Mouse (Mus musculus): ENCODE measurements at regions not wholly inside any gene's neighbourhood (a gene's known extent, or its start where the extent isn't known, plus 50 kb on each side); places are given as distances from the start of the nearest gene placed in this dataset.

DNA sequence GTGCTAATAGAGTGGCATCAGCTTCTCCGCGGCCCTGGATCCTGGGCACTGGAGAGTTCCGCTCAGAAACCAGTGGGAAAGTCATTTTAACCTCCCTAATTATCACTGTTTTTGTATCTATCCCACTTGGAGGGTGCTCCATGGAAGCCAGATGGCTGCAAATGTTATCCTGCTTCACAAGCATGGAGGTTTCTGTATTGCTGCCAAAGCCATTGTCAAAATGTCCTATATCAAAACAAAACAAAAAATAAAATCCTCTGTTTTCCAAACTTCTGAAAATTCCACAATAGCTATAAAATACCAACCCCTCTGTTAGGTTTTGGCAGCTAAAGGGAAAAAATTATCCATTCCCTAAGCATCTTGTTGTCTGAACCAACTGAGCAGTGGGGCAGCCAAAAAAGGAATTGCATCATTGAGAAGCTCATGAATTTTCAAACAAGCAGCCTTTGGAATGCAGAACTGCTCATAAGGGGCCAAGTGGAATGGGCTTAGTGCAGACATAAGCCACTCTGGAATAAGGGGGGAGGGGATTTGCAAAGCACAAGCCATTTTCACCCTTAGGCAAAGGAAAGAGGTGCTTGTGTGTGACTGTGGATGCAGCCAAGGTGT is 213.8 kb upstream of the Cwc22 start:
- DNase-seq (ENCODE audit: low read depth, low spot score), result peak; percentile 94

DNA sequence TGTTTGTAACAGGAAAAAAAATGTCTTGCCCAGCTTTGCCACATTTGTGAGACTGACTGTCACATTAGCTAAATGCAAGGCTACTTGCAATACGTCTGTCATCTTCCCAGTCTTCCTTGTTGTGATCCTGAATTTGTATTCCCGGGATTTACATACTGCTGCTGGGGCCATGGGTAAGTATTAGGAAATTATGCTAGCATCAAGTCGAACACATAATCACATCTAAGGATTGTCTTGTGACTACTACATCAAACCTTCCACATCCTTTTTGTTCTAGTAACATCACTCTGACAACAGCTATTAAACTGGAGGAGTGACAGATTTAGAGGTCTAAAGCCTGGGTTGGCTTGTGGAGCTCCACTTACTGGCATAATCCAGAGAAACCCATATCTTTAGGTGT is 164.2 kb upstream of the Cwc22 start:
- DNase-seq (ENCODE audit: low read depth, low spot score), result no peak

DNA sequence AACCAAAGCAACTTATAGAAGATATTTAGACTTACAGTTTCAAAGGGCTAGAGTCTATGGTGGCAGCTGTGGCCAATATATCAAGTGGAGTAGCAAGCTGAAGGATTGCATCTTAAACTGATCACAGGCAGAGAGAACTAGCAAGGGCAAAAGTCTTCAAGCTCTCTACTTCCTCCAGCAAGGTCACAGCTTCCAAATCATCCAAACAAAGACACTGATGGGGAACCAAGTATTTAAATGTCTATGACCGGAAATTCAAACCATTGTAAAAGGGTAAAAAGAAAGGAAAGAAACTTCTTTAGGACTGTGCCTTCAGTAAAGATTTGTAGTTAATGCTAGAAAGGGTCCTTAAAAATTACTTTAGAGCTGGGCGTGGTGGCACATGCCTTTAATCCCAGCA is 149.4 kb upstream of the Cwc22 start:
- no peak for DNase-seq (ENCODE audit: low read depth, low spot score)

DNA sequence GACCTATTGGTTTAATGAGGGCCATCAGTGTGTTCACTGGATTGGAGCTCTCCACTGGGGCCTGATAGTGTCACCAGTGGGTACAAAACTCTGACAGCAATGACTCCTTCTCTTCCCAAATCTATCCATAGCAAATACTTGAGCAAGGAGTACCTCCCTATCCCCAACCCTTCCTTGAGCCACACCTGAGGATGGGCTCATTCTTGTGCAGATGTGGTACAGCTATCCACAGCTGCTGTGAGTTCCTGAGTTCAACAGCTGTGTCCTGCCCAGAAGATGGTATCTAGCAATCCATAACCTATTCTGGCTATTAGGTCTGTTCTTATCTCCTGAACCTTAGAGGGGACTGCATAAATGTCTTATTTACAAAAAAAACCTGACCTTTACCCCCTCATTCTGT is 148.7 kb upstream of the Cwc22 start:
- no peak for DNase-seq (ENCODE audit: low read depth, low spot score)

DNA sequence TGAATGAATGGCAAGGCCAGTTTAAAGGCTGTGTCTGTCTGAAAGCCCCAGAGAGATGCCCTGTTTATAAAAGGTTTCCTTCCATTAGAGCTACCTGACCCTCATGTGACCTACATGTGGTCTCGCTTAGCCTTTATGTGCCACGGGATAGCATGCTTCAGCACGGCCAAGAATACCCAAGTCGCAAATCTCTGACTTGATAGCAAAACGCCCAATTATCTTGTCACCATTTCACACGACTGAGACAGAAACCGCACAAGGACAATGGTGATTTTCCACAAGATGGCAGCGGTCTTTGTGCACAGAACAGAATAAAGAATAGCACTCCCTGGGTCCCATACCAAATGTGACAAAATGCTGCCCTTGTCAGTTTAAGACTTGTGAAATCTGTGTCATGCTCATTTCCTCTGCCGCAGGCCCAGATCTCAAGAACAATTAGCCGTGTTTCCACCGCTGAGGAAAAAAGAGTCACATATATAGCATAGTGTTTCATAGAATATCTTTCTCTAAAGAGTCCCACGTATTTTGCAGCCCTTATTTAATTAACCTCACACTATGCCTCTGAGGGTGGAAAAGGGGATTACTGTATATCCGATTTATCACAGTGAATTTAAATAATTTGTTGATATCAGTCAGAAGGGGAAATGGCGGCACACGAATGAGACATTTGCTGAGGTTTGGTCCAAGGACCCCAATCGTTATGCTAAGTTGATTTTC is 118.3 kb upstream of the Cwc22 start:
- peak; percentile 20 for DNase-seq (ENCODE audit: low read depth, low spot score)

DNA sequence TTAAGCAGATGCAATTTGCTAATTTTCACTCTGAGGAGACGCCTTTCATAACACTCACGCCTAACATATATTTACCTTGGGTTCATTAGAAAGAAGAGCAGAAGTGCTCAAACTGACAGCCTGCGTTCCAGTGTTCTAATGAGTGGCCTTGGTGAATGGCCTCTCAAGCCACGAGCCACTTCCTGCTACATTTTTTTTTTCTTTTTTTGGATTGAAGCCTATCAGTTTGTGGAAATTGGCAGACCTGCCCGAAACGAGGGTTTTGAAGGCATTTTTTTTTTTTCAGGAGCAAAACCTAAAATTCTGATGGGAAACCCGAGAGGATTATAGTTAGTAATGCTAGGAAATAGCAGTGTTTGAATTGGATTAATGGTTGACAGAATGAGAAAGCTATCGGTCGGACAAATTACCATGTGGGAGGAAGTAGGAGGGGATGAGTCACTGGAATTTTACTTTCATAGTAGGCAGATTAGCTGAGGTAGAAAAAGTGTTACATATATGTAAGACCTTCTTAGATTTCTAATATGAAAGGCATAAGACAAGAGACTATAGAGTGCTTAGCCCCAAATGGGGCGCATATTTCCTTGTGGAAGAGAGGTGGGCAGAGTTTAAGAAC is 113.7 kb upstream of the Cwc22 start:
- DNase-seq (ENCODE audit: low read depth, low spot score), result peak; percentile 27

DNA sequence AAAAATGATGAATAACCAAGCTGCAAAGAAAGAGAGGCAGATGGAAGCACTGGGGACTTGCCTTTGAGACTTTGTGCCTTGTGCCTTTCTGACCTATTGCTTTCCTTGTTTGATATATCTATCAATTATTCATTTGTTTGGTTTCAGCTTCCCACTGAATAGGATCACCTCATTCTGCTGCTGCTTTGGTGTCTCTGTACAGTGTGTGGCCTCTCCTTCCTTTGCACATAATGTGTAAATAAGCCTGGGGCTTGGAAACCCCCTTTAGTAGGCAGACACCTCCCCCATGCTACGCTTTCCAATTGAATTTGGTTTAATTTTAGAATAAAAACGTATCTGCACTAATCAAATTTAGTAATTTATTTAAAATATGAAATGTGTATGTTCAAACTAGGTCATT is 112.8 kb upstream of the Cwc22 start:
- no peak for DNase-seq (ENCODE audit: low read depth, low spot score)

DNA sequence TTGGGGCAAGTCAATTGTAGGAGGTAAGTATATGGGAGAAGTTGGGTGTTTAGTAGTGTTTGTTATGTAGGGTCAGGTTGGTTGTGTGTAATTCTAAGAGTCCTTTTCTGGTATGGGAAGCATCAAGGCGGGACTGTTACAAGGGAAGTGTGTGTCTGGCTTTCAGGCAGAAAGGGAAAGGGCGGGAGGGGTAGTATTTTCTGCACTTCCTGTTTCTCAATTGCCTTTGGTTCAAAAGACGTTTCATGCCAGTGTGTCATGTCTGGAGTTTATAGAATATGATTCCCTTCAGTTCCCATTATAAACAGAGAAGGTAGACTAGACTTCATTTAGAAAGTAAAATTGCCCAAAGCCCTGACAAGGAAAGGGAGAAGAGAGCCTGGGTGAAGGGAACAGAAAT is 107.7 kb upstream of the Cwc22 start:
- no peak for DNase-seq (ENCODE audit: low read depth, low spot score)

DNA sequence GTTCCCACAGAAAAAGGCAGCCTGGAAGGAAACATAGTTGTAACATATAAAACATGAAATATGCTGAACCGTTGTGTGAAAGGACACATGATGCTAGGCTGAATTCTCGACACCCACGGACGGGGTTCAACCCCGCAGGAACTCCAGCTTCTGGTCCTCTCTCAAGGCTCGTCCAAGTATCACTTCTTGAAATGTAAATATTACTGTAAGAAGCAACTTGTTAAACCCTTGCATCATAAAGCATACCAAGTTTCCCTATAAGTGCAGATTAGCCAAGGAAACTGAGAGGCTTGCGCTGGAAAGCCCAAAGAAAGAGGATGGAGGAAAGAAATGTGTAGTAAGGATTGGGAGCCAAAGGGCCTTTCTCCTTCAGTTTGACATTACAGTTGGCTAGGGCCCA is 104.4 kb upstream of the Cwc22 start:
- no peak for DNase-seq (ENCODE audit: low read depth, low spot score)

DNA sequence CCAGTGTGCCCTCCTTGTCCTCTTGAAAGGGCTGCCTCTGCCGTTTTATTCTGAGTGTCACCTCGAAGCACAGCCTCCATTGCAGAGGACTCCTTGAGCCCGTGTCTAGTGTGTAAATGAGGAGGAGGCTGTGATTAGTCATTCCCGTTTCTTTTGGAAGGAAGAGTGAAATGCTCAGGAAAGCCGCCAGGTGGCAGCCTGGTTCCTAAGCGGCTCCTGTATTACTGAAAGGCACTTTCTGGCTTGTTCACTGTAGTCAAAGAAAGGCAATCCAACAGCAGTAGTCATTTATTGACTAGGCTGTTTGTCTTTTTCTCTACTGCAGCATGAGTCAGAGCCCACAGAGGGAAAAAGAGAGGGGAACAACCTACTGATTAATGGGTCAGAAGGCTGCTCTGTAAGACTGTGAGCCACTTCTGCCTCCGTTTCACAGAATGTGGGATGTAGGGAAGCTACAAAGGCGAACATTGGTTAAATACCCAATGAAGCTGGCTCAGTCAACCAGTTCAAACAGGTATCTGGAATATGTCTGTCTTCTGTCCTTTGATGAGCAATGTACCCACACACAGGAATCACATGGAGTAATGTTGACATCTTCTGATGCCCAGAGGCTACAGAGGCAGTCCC is 103.2 kb upstream of the Cwc22 start:
- DNase-seq (ENCODE audit: low read depth, low spot score), result peak; percentile 96

DNA sequence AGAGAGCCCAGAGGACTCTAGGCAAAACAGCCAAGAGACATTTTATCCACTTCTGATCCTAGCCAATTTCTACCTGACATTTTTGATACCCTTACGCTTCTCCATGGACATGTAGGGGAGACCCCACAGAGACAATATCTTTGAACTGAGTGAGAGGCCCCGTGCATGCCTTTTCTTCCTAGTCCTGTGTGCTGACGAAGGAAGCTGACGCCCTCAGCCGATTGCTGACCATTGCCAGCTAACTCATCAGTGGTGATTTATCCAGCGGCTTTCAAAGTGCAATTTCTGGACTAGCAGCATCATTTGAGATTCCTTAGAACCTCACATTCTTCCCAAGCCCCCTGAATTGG is 102.5 kb upstream of the Cwc22 start:
- DNase-seq (ENCODE audit: low read depth, low spot score), result peak; percentile 49

DNA sequence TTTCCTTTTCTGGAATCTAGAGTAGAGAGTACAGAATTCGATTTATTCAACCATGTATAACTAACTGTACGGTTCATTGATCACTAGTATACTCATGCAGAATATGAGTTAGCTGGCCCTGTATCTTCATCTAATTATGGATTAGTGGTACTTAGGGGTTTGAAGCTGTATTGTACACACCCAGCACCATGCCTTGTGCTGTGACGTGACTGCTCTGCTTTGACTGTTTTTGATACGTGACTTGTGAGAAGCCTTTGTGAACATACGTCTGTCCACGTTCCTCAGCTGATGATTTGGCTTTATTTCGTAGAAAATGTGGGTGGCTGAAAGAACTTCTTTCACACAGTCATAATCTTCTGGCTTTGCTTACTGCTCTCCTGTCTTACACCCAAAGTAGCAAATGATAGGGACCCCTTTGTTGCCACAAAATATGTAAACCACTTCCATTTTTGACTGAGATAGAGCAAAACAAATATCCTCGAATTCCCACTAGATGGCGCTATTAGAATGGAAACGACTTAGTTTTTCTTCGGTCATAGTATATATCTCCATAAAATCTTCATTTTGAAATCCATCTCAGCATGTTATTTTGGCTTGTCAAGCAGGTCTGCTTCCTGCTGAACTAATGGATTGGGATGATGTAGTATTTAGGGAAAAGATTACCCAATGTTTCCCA is 102.0 kb upstream of the Cwc22 start:
- DNase-seq (ENCODE audit: low read depth, low spot score), result peak; percentile 88

DNA sequence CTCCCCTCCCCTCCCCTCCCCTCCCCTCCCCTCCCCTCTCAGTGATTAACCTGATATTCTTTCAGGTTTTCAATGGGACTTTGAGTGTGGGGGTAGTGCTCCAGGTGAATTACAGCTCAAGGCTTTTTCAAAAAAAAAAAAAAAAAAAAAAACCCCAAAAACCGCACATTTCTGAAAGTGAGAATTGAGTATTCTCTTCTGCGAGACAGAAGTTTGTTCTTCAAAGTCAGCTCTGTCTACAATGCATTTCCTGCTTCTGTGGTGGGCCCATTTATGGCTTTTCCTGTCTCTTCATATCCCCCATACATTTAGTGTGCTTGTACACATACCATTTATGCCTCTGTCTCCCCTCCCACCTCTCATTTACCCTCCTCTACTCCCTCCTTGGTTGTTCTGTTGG is 81.1 kb upstream of the Cwc22 start:
- DNase-seq (ENCODE audit: low read depth, low spot score), result no peak

DNA sequence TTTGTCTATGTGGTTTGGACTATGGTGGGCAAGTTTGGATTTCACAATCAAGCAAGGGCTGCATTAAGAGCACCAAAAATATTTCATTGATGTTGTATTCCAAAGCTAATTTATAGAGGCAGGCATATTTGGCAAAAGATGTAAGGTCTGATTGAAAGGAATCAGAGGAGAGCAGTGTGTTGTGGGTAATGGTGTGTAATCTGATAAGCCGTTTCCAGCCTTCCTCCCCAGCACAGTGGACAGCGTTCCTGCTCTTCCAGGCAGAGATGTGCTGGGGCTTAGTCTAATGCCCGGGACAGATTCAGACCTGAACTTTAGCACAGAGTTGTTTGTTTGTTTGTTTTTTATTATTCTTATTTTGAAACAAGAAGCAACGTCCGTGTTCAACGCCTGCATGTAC is 80.6 kb upstream of the Cwc22 start:
- DNase-seq (ENCODE audit: low read depth, low spot score), result no peak

DNA sequence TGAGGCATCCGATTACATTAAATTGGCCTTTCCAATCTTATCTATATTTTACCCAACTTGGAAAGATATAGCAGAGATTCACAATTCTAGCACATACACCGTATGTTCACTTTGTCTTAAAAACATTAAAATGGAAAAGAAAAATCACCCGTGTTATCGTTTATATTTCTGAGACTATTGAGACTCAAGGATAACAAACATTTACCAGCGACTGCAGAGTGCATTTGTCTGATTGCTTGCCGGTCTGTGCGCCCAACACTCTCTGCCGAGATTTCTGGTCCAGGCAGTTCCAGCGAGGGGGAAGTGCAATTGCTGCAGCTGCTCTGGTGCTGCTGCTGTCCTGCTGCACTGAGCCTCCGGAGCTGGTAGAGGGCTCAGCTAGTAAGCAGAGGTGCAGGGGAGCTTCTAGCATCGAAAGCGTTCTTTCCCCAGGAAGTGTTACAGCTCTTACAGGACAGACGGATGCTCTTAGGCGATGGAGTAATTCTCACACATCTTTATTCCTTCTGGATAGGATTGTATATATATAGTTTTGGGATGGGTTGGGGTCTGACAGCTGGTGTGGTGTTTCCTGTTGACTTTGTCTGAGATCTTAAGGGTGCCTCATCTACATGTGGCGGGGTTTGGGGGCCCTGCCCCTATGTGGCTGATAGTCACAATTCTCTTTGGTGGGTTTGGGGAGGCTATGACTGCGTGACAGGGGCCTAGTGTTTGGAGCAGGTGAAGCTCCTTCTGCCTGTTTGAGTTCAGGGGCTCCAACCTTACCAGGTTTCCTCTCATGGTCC is 79.7 kb upstream of the Cwc22 start:
- DNase-seq (ENCODE audit: low read depth, low spot score), result peak; percentile 10

DNA sequence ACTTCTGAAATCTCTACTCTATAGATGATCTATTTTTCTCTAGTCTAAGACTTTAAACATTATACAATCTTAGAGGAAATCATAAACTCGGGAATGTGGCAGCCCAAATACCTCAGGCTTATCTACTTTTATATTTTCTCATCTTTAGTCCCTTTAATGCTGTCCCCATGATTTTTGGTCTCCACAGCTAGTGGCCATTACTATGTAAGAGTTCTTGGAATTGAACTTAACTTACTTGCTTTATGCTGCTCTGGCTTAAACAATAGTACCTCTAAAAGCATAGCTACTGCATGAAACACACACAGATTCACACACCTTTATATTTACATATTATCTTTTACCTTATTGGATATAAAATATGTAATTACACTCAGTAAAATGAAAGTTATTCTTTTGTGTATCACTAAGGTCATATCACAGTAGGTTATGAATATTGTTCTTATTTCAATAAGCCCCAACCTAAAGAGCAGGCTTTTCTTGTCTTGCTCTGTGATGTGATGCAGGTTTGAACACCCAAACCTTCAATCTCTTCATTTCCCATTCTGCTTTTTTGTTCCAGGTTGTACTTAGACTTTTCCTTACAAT is 78.9 kb upstream of the Cwc22 start:
- DNase-seq (ENCODE audit: low read depth, low spot score), result no peak

DNA sequence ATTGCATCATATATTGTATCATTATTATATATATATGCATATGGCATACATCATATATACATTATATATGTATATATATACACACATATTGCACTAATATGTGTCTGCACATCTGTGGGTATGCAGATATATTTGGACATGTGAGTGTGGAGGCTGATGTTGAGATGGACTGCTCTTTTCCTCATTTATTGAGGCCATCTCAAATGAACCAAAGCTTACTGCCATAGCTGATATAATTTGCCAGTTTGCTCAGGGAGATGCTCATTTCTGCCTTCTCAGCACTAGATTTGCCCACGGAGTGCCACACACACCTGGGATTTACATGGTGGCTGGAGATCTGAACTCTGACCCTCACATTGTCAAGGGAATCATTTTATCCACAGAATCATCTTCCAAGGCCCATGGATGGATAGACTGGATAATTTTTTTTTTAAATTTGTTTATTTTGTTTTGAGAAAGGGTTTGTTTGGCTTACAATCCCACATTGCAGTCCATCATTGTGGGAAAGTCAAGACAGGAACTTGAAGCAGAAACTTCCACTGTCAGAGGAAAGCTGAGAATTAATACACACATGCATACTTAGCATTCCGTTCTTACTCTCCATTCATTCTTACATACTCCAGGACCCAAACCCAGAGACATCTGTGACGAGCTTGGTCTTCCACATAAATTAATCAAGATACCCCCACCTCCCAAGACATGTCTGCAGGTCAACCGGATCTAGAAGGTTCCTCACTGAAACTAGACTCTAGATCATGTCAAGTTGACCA is 77.9 kb upstream of the Cwc22 start:
- no peak for DNase-seq (ENCODE audit: low read depth, low spot score)

DNA sequence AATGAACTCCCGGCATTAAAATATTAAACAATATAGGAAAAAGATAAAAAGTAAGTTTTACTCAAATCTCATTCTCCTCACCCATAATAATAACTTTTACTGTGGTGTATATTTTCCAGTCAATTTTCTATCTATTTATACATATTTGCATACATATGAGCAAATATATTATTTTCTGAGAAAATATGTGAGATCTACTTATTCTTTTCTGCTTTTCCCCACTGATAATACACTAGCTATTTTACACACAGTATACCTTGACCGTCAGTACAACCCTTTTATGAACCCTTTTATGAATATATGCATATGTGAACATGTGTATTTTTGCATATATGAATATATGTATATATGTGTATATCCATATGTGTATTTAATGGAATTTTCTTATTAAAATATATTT is 77.2 kb upstream of the Cwc22 start:
- DNase-seq (ENCODE audit: low read depth, low spot score), result no peak

DNA sequence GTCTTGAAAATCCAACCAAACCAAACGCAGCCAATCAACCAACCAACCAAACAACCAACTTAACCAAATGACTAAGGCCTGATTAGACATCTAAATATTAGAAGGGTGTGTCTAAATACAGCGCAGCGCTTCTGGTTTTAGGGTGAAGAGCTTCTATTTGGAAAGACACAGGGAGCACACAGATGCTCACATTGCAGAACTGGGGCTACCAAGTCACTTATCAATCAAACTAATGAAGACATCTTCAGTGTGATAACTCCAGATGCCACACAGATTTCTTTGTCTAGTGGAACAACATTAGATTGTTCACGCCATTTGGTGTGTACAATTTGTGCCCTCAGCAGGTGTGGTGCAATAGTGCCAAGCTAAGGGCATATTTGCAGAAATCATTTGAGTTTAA is 76.6 kb upstream of the Cwc22 start:
- DNase-seq (ENCODE audit: low read depth, low spot score), result no peak

DNA sequence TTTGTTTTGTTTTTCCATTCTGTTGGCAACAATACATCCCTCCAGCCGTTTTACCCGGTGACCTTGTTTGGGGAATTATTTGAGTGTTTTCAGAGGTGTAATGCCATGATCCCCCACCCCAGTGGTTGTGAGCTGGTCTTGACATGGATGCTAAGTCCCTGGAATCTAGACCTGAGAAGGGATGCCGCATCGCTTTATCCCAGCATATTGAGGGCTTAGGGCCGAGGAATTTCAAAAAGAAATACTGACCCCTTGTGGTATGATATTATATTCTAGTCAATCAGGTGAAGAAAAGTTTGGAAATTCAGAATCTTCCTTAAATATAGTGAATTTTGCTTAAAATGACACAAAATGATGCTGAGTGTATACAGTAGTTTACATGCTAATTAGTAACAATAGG is 75.7 kb upstream of the Cwc22 start:
- peak; percentile 87 for DNase-seq (ENCODE audit: low read depth, low spot score)
